Mouse (Mus musculus) monocyte, adult 5-6 weeks (primary cell): ENCODE data around the gene Nit2. TPM values are rescaled to one million over a fixed set of nuclear protein-coding genes. Genes with fewer than 3 reads are reported as not detected.
A peak's percentile ranks its signal among the peaks of the same experiment; 100 is the strongest.

ENCODE experiments used
- ATAC-seq: fragments of 153-309, 156-312 bp; replicated peaks from 2 replicates; pipeline ENCODE4 v1.8.0; 2017; ENCODE audit warnings: mild to moderate bottlenecking; ENCODE audit not compliant: low TSS enrichment, insufficient number of reproducible peaks, severe bottlenecking, poor library complexity, low FRiP score
- total RNA-seq: library from RNA; stranded (forward); fragments of 200-1000, 200-491, 200-594 nt; gene quantifications from 3 replicates; pipeline ENCODE4 v1.2.3, GENCODE M21; 2017

Gene Nit2
- total RNA-seq, 1 experiment from 2014 or later, result 2.0 TPM

DNA sequence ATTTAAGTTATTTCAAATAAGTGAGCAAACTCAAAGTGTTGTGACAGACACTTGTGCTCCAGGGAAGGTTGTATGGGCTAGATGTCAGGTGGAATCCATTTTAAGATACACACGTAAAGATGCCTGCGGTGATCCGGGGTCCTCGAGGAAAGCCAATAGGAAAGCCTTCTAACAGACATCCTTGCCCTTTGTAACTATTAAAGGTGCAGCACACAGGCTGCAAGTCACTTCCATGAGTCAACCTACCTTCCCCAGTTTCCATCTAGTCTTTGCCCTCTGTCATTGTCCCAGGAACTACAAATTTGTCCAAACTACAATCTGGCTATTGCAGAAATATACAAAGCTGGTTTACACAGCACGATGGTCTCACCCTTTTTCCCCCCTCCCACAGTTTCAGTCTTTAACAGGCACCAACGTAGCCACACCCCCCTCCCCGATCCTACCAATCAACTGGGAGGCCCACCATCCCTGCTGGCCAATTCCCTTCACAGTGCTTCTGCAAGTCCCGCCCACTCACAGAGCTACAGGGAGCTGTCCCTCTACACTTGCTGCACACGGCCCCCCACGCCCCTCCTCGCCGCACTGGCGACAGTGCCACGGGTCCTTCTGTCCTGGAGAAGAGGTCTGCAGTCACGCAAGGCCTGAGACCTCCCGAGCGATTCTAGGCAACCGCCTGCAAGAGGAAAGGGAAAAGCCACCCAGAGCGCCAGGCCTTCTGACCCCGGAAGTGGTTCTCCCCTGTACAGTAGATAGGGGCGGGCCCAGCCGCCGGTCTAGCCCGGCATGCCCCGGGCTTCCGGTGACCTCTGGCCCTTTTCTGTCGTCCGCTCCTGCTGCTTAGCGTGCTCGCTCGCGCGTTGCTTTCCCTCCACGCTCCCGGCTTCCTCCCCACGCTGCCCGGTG, 46.0 kb downstream of the Nit2 start, which contains the start of gene Tomm70a:
Gene Tomm70a, plus strand, starts transcription at position 791 of the 903 bp plus-strand sequence.
- peak; percentile 94 for ATAC-seq

- no peak for ATAC-seq
Observed at GRCm38 (mm10) chr16:57117562-57117961, 49.6 kb downstream of the Nit2 start.

DNA sequence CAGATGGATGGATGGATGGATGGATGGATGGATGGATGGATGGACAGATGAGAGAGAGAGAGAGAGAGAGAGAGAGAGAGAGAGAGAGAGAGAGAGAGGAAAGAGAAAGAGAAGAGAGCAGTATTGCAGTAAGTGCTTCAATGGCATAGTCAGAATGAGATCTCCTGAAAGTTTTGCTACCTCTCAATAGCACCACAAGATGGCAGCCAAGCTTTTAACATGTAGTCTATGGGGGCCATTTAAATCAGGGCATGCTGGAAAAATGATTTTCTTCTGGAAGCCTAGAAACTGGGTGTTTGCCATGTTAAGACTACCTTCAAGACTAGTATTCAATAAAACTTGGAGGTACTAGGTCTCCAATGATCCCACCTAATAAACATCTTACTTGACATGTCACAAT, 51.1 kb downstream of the Nit2 start:
- no peak for ATAC-seq

Other genes starting within 250 kb of the Nit2 start
- gene Lnp1, start 239.3 kb downstream of the Nit2 start, total RNA-seq, result not detected in 3 replicates
- not detected in 3 replicates for gene Tmem45a2, start 96.0 kb downstream of the Nit2 start, total RNA-seq
- gene Tomm70a, start 45.6 kb downstream of the Nit2 start, total RNA-seq, result 24.2 to 32.7 TPM (median 28.3 TPM) in 3 replicates
- gene Tbc1d23, start 64.2 kb upstream of the Nit2 start, total RNA-seq, result 86.5 to 111 TPM (median 99.9 TPM) in 3 replicates
- gene Tmem30c, start 125.5 kb upstream of the Nit2 start, total RNA-seq, result 0.10 TPM in 1 of 3 replicates, not detected in the others
- 186 to 207 TPM (median 200 TPM) in 3 replicates for gene Filip1l, start 185.8 kb upstream of the Nit2 start, total RNA-seq